Mouse (Mus musculus) right cerebral cortex, postnatal 4 days (tissue): ENCODE measurements around the gene Wnk3.
"Not testable (repeated sequence)": the region's sequence is repeated elsewhere in the genome, so short reads cannot be mapped to it uniquely, and the experiment has no call there.

Experiments used
- DNase-seq: peaks from one replicate; pipeline ENCODE4 v3.0.0-alpha.2; 2022

Wnk3 gene

GRCm38 (mm10) chrX:151197778-151198177 is at the start of gene Wnk3:
Gene Wnk3 (plus strand): TSS chrX:151198078.
- DNase-seq: no peak

GRCm38 (mm10) chrX:151158414-151158813 is 39.5 kb upstream of the Wnk3 start:
- no peak for DNase-seq

DNA sequence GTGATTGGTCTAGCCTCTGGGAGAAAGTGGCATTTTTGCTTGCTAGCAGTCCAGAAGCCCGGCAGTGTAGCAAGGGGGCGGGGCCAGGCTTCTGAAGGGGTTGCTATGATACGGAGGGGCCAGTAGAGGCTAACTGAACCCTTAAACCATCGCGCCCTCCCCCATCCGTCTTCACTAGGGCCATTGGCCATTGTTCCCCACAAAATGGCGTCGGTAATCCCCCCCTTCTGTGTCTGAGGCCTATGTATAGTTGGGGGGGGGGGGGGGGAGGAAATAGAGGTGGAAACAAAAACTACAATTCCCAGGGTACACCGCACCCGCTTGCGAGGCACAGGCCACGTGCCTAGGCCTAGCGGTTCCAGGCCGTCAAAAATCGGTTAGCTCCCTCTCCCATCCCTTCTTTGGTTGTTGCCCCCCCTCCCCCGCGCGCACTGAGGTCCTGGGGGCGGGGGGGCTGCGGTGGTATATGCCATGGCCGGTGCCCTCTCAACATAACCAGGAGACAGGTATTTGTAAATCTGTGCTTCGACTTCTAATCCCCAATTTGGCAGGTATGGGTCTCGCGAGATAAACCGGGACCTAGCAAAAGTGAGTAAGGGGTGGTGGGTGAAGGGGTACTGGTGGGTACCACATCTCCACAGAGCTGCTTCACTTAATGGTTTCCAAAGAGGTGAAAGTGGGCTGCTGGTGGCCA is 29.3 kb upstream of the Wnk3 start:
- peak; percentile 60 for DNase-seq

DNA sequence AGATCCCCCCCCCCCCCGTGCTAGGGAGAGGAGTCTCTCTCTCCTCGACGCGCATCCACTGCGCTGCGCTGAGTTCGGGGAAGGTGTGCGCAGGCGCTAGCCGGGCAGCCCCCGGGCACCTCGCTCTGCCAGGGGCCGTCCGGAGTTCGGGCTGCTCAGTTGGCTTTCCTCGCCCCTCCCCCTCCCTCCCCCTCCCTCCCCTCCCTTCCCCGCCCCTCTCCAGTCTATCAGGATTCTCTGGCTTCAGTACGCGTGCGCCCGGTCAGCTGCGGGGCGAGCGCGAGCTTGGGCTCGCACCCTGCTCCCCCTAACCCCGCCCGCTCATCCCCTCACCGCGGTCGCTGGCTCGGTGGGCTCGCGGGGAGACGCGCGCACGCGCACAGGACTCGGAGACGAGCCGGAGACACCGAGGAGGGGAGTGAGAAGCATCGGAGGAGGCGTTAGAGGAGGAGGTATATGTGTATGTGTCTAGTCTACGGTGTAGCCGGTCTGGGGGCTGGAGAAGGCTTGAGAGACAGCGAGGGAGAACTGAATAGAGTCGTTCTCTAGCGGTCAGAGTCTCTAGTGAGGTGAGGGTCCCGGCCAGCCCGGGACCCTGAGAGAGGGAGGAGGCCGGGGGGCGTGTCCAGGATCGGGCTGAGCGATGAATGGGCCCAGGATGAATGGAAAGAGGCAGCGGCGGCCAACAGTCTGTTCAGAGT is 28.5 kb upstream of the Wnk3 start:
- peak; percentile 81 for DNase-seq

- not testable (repeated sequence) for DNase-seq
Observed at GRCm38 (mm10) chrX:151173134-151173533, 24.7 kb upstream of the Wnk3 start.

GRCm38 (mm10) chrX:151298329-151298728 is 100.5 kb downstream of the Wnk3 start:
- DNase-seq: no peak

- DNase-seq: no peak
Observed at GRCm38 (mm10) chrX:151313732-151314131, 115.9 kb downstream of the Wnk3 start.

- DNase-seq: no peak
Observed at GRCm38 (mm10) chrX:151333615-151334014, 135.7 kb downstream of the Wnk3 start.

- no peak for DNase-seq
Observed at GRCm38 (mm10) chrX:151337804-151338203, 139.9 kb downstream of the Wnk3 start.

- DNase-seq: peak; percentile 86
Observed at GRCm38 (mm10) chrX:151343761-151344500, 146.1 kb downstream of the Wnk3 start, which contains the start of gene Fam120c. Gene Fam120c (plus strand): TSS chrX:151344175.

GRCm38 (mm10) chrX:151344501-151344984 is 146.7 kb downstream of the Wnk3 start:
- DNase-seq: peak; percentile 36

DNA sequence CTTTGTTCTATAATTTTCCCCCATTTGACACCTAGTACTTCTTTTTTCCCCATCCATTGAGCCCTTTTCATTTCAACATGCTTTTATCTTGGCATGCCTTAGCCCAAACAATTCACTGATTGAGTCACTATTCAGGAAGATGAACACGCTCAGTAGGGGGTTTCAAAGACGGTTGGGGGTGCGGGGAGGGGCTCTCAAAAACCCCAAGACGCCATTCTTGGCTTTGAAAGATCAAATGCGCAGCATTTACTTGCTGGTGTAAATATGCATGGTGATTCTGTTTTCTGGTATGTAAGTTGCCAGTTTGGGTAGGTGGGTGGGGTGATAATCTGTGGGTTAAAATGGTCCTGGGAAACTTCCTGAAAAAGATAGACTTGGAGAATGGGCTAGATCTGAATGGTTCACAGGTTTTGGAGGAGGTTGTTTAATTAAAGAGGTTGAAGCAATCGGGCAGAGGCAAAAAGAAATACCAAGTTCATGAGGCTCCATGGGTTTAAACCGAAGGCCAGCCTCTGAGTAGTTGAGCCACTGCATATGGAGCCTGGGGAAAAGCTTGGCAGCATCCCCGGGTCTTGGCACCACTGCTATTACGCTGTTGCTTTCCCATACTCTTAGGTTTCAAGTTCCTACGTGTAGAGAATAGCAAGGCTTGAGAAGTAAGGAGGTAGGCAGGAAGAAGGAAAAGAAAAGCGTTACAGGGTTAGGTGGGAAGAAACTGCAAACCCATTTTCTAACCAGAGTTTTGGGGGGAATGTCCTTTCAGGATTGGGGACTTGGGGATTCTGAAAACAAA is 147.7 kb downstream of the Wnk3 start:
- peak; percentile 37 for DNase-seq

- no peak for DNase-seq
Observed at GRCm38 (mm10) chrX:151347278-151347677, 149.4 kb downstream of the Wnk3 start.

- no peak for DNase-seq
Observed at GRCm38 (mm10) chrX:151349322-151349721, 151.4 kb downstream of the Wnk3 start.
